Mouse (Mus musculus) thymus, adult 2 months (tissue): Measurements from ENCODE around the gene Zfp296.
A peak's percentile ranks its signal among the peaks of the same experiment; 100 is the strongest.

Source experiments
- CTCF ChIP-seq: fragments of 200-500 bp; IDR thresholded peaks from 2 replicates; pipeline ENCODE4 v1.5.1; 2012; ENCODE audit warnings: mild to moderate bottlenecking, control low read depth, low read length, moderate library complexity, borderline replicate concordance; ENCODE audit not compliant: control insufficient read depth, poor library complexity, insufficient read depth; ENCODE audit errors: extremely low read depth
- POLR2A ChIP-seq: fragments of 200-500 bp; IDR thresholded peaks from 2 replicates; pipeline ENCODE4 v1.6.1; 2012; ENCODE audit warnings: mild to moderate bottlenecking, low read length, control low read depth, moderate library complexity; ENCODE audit not compliant: control insufficient read depth, poor library complexity, insufficient read depth; ENCODE audit errors: extremely low read depth

DNA sequence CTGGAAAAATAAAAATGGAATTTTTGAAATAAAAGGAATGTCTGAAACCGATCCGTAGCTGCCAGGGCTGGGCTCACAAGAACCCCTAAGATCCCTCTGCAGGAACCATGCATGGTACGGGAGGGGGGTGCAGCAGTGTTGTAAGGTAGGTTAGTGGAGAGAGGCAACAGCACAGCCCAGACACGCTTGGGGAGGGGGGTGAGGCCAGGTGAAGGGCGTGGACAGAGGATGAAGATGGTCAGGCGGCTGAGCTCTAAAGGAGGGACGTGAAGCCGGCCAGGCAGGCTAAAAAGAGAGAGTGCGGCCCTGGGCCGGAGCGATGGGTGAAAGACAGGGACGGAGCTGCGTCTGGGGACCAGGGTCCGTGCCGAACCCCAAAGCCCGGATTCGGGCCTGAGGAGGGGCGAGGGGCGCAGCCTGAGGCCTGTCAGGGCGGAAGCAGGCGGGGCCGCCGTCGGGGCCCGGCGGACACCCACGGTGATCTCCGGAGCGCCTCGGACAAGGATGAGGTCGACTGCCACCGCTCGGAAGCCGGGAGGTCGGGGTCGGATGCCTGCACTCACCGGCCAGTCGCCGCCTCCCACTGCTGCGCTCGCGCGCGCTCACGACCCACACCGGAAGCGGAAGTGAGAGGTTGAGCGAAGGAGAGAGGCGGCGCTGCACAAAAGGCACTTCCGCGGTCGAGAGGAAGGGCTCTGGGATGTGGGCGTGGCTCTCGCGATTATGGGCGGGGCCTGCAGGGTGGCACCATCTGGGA lies 26.9 kb downstream of the Zfp296 start, which contains the start of gene Clasrp:
- TF ChIP-seq CTCF (0 out of 2 replicates have a peak, but pooled peaks have one; percentile 41), POLR2A (peak; percentile 81)
